Mouse (Mus musculus): ENCODE results near the gene Fam163a. TPM values are rescaled to one million over a fixed set of nuclear protein-coding genes. Genes with fewer than 3 reads are reported as not detected.
A peak's percentile ranks its signal among the peaks of the same experiment; 100 is the strongest.
"Not testable (repeated sequence)": the region's sequence is repeated elsewhere in the genome, so short reads cannot be mapped to it uniquely, and the experiment has no call there.

Gene Fam163a
- total RNA-seq, 4 experiments from 2014 or later: not detected

DNA sequence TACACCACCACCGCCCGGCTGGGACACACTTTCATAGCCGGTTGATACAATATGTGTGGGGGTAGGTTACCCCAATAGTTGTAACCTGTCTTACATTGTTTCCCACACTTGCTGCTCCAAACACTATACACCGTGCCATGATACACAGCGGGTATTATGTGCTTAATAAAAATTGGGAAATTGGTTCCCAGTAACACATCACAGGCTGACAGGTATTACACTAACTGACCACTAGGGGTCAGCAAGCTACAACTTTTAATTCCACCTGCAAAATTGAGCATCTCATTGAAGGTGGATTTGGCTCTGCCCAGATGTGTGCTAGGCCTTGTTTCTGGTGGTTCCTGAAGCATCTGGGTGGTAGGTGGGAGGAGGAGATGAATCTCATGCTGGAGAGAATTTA is 119.1 kb downstream of the Fam163a start:
- DNase-seq (ENCODE audit: low spot score in 2 of 2): no peak

DNA sequence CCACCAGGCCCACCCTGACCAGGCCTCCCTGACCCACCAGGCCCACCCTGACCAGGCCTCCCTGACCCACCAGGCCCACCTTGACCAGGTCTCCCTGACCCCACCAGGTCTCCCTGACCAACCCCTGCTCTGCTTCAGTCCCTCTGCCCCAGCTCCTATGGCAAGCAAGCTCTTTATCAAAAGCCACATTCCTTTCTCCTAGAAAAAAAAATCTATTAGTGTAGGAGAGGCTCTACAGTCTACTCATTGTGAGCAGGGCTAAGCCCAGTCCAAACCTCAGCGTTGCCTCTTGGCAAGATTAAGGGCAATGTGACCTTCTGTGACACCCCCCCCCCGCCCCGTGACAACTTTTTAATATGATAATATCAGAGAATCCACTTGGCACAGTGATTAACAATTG is 120.2 kb downstream of the Fam163a start:
- DNase-seq (ENCODE audit: low spot score in 2 of 2): no peak

DNA sequence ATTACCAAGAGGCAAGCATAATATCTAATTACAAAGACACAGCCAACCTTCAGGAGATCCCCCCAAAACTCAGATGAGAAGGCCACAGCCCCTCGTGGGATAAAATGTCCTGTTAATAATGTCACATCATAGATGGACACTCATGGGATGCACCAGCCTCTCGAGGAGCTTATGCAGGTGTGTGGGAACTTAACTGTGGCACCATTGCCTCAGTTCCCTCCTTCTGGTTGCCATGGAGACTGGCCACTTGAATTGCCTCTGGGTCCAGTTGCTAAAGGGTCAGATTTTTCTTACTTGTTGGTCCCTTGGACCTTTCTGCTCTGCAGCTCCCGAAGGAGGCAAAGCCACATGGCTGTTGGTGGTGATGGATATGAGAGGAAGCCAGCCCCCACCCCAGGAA is 127.2 kb downstream of the Fam163a start:
- DNase-seq (ENCODE audit: low spot score in 2 of 2): no peak

DNA sequence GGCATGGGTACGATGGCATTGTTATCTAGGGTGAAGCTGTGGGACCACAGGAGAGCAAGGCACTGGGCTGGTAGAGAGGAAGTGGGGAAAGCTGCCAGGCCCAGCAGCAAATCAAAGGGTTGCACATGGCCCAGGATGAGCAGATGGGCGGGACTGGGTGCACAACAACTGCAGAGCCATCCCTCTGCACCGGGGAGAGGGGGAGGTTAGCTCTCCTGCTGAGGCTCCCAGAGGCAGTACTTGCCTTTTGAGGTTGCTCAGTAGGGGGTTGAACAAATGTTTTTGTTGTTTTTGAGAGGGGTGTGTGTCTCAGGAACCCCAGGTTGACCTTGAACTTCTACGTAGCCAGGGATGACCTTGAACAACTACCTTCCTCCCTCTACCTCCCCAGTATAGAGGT is 128.4 kb downstream of the Fam163a start:
- DNase-seq (ENCODE audit: low spot score in 2 of 2): no peak

DNA sequence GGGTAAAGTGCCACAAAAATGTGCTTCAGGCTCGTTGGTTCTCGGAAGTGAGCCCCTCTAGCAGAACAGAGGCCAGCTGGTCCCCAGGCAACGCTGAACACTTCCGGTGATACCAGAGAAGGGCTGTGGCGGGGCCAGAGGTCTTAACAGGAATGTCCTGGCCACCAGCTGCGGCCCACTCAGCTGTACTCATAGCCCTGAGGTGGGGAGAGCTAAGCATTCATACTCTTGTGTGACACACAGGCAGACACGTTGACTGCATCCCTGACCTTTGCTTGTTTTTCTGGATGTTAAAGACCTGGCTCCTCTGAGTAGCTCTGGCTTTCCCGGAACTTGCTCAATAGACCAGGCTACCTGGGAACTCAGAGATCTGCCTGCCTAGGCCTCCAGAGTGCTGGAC is 130.3 kb downstream of the Fam163a start:
- no peak for DNase-seq (ENCODE audit: low spot score in 2 of 2)

DNA sequence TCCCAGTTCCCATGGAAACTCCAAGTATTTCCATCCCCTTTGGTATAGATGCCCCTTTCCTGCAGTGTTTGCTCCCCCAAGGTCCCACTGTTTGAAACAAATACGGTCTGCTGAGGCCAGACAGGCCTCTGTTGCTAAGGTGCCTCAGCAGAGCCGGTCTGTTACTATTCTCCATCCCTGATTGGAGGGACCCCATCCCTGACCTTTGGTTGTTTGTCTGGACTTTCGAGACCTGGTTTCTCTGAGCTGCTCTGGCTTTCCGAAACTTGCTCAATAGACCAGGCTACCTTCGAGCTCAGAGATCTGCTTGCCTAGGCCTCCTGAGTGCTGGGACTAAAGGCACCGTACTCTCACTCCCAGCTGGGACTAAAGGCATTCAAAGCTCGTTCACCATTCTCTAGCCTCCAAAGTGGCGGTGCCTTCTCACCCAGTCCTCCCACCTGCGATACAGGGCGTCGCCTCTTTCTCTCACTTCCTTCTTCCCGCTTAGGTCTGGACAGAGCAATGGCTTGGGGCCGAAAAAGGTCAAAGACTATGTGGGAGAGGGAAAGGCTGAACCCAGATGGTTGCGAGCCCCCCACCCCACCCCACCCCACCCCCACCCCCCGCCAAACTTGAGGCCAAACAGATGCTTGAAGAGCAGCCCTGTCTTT is 131.5 kb downstream of the Fam163a start:
- no peak for DNase-seq (ENCODE audit: low spot score in 2 of 2)

DNA sequence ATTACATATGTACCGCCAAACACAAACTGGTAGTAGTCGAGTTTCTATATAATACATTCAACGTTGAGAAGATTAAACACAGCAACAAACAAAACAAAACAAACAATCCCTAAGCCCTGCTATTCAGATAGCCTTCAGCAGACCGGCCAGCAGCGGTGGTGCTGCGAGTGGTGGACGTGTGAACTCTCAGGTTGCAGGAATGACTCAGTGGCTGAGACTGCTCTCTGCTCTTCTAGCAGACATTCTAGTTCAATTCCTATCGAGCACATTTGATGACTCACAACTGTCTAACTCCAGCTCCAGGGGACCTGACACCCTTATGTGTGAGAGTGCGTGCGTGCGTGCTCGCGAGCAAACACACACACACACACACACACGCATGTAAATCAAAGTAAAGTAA is 134.7 kb downstream of the Fam163a start:
- no peak for DNase-seq (ENCODE audit: low spot score in 2 of 2)

DNA sequence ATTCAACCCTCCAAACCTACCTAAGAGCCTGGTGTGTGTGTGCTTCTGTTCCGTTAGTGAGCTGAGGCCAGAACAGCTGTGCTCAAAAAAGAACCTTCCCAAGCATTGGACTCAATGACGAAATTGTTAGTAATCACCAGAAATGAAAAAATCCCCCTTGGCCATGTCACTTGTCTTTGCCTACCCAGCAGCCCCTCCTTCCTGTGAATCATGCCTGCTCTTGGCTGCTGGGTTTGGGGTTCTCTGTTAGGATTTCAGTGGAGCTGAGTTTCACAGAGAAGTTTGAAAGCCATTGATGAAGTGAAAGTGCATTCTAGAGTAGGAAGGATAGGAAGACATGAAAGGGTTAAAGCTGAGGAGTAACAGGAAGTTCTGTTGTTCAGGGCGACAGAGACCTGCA is 138.7 kb downstream of the Fam163a start:
- DNase-seq (ENCODE audit: low spot score in 2 of 2): no peak

DNA sequence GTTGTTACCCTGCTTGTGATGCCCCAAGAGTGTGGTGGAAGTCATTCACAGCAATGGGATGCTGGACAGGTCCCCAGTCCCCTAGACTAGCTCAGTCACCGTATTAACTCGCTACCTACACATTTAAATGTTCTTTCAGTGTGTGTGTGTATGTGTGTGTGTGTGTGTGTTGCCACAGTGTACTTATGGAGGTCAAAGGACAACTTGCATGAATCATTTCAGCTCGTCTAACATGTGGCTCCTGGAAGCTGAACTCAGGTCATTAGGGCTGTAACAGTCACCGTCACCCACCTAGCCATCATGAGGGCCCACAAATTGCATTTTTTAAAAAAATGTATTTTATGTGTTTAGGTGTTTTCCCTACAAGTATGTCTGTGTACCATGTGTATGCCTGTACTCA is 142.6 kb downstream of the Fam163a start:
- DNase-seq (ENCODE audit: low spot score in 2 of 2): no peak

DNA sequence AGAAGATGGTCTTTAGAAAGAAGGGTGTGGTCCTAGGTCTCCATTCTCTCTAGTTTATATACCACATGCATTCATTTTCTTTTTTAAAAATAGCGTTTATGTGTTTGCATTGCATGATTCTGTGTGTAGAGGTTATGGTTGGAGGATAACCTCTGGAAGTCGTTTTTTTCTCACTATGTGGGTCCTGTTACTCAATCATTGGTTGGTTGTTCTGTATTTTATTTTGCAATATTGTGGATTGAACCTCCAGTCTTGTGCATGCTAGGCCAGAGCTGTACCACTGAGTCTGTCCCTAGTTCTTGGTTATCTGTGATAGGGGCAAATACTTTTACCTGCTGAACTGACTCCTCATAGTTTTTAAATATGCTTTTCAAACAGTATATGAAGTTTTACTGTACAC is 146.6 kb downstream of the Fam163a start:
- no peak for DNase-seq (ENCODE audit: low spot score in 2 of 2)

DNA sequence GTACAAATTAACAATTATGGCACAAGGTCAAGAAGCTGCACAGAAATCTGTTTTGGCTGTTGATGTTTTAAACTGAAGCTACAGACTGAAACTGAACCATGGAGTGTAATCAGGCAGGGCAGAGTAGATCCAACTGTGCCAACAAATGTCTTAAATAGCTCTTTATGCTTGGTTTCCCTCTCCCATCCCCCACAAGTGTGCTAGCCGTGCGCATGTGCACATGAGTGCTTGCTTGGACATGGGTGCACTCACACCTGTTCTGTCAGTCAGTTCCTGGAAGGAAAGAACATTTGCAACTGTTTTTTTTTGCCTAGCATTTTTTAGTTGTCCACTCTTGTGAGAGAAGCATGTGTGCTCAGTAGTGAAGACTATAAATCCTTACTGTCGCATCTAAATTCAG is 158.1 kb downstream of the Fam163a start:
- peak; percentile 49 to 63 for DNase-seq (ENCODE audit: low spot score in 2 of 2)

DNA sequence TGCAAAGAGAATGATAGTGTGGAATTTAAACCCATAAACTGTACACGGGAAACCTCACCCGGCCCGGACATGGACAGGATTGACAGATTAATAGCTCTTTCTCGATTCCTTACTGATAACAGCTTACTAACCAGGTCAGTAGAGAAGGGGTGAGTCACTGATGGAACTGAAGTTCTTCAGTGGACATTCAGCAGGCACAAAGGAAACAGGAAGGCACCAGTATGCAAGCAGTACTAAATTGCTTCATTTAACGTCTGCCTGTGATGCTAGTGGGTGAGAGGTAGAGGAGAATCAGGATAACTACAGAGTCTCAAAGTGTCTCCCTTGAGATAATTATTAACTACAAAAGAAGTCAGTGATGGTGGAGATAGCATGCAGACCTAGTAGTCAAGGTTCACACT is 160.6 kb downstream of the Fam163a start:
- no peak for DNase-seq (ENCODE audit: low spot score in 2 of 2)

DNA sequence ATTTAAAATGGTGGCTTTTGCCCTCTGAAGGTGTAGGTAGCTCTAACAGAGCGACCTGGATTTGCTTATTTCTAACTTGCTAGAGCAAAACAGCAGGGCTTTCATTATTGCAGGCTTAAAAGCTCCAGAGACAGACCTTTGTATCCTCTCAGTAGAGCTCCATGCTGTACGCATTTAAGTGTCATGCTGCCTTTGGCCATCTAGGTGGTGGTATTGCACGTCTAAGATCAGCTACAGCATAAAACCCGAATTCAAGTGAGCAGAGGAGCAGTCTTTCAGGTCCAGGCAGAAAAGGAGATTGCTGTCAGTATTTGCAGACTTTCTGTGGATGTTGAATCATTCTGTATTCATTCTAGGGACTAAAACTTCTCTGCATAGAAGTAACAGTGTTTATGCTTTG is 161.8 kb downstream of the Fam163a start:
- DNase-seq (ENCODE audit: low spot score in 2 of 2): no peak

DNA sequence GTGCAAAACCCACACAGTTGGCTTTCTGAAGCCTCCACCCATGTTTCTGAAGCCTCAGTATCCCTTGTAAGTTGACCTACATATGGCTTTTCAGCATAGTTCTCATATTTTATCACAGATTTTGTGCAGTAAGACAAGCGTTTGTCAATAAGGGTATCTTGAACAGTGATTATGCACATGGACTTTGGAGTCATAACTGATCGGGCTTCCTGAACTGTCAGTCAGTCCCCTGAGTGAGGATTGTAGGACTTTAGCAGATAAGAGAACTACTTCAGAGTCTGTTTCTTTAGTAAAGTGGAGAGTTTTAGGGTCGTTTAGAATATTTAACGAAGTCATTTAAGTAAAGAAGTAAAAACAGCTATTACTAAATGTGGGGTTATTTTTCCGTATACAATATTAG is 162.3 kb downstream of the Fam163a start:
- no peak for DNase-seq (ENCODE audit: low spot score in 2 of 2)

DNA sequence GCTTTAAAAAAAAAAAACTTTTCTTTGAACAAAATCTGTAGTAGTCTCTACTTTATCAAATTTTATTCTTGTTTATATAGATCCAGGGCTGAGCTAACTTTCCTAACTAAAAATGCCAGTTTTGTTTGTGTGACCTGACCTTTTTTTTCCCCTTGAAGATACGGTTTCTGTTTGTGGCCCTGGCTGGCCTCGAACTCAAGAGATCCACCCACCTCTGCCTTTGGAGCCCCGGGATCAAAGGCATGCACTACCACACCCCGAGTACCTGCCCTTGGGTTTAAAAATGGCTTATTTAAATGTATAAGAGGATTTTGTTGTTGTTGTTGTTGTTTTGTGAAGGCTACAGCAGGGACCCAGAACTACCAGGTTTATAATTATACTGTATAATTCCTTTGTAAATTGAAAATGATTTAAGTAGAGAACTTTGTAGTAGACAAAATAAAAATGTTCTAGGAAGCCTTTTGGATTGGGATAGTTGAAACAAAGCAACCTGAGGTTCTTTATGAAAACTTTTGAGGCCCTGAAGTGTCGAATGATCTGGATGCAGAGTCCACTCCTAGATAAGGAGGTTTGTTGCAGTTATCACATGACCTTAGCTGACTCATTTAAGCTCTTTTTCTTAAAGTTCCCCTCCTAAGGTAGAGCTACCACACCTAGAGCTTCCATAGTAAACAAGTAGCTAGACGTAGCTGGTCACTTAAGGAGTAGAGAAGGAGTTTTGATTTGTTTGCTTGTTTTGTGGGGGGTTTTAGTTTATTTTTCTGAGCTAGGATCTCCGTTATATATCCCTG is 163.2 kb downstream of the Fam163a start:
- no peak for DNase-seq (ENCODE audit: low spot score in 2 of 2)

DNA sequence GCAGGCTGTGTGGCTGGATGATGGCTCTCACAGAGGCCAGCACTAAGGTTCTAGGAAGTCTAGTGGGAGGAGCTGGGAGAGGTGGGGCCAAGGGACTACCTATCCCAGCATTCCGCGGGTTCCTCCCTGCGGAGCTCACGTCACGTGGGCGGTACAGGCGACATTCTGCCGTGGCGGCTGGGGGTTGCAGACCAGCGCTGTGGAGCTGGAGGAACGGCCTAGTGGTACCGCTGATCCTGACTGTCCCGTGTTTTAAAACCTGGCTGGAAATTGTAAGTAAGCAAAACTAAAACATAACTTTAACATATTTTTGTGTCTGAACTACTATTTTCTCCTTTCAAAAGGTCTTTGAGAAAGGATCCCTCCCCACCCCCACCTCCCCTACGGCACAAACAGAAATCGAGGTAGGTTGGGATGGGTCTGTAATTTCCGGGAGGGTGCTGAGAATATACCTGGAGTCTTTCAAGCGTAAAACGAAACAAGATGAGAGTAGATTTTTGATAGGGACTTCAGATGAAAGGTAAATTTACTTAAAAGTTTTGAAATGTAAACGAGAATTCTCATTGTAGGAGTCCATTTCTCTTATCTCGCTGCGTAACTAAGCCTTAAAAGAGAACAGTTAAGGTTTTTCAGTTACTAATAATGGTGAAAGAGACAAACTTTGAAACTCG is 164.0 kb downstream of the Fam163a start:
- DNase-seq (ENCODE audit: low spot score in 2 of 2): peak; percentile 78 to 85

DNA sequence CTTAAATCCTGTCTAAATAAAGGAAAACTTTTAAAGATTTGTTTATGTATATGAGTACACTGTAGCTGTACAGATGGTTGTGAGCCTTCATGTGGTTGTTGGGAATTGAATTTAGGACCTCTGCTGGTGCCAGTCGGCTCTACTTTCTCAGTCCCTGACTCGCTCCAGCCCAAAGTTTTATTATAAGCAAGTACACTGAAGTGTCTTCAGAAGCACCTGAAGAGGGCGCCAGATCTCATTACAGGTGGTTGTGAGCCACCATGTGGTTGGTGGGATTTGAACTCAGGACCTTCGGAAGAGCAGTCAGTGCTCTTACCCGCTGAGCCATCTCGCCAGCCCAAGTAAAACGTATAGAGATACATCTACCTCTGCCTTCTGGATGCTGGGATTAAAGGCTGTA is 164.8 kb downstream of the Fam163a start:
- not testable (repeated sequence) for DNase-seq (ENCODE audit: low spot score in 2 of 2)

DNA sequence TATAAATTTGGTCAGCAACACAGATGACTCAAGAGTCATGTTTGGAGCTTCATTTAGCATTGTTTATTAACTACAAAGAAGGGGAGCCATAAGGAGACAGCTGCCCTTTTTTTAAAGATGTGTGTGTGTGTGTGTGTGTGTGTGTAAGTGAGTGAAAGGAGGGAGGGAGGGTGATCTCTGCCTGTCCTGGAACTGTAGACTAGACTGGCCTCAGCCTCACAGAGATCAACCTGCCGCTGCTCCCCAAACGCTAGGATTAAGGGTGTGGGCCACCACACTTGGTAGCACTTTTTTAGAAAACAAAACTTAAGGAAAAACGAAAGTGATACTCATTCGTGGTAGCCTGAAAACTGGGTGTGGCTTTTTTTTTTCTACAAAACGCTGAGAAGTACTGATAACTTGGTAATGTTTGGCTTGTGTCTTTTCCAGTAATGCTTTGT is 167.7 kb downstream of the Fam163a start:
- DNase-seq (ENCODE audit: low spot score in 2 of 2): peak; percentile 21 to 26

DNA sequence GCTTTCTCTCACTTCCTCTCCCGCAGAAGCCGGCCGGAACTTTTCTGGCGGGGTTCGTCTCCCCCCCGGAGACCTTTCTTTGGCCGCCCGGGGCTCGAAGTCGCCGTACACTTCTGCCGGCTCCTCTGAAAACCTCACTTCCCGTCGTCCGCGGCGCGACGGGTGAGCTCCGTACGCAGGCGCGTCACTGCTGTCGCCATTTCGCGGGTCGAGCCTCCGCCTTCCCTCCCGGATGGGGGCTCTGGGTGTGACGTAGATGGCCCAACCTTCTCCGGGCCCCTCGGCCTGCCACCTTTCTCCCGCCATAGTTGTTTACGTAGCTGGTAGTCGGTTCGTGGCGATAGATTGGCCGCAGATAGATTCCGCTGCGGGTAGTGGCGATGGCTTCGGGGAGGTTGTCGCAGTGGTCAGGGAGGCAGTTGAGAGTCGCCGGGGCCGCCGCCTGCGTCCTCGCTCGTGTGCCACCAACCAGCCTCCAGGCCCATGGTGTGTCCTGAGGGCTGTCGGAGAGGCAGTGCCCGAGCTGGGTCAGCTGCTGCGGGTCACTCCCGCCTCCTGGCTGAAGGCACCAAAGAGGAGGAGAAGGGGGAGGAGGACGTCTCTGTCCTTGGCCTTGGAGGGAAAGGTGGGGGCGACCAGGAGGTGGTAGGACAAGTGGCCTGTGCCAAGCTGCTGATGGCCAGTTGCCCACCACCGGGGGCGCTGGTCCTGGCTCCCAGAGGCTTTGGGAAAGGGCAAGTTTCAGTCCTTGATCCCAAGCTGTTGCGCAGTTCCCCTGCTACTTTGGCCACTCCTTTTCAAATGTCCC is 168.7 kb downstream of the Fam163a start, which contains the start of gene Tor1aip1:
Tor1aip1 (minus strand) TSS at position 551 of the 808 bp plus-strand sequence.
- peak; percentile 100 for DNase-seq (ENCODE audit: low spot score in 2 of 2)

DNA sequence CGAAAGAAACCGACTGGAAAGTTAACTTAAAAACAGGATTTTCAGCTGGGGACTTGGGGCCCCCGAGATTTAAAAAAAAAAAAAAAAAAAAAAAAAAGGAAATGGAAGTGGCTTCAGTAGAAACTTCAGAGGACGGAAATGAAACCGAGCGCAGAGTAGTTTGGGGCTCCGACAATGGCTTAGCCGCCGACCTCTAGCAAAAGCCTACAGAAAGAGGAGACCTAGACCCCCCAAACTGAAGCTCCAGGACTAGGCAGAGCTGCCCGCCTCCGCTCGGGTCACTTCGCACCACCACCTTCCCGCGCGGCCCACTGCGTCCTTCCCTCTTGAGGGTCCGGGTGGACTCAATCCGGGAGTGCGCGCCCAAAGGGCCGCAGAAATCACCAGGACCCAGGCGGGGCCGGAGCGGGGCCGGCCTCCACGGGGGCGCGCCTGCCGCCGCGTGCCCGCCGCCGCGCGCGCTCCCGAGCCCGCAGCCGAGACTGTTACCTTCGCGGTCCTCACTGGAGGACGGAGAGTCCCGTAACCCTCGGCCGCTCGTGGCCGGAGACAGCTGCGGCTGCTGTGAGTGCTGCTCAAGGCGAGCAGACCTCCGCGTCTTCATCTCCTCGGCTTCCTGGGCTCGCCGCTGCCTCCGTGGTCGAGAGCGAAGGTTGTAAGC is 169.4 kb downstream of the Fam163a start, which contains the start of gene Tor1aip2:
Tor1aip2 (plus strand) TSS at position 135 of the 661 bp plus-strand sequence.
- peak in 1 of 2 experiments; percentile 42 for DNase-seq (ENCODE audit: low spot score in 2 of 2)

DNA sequence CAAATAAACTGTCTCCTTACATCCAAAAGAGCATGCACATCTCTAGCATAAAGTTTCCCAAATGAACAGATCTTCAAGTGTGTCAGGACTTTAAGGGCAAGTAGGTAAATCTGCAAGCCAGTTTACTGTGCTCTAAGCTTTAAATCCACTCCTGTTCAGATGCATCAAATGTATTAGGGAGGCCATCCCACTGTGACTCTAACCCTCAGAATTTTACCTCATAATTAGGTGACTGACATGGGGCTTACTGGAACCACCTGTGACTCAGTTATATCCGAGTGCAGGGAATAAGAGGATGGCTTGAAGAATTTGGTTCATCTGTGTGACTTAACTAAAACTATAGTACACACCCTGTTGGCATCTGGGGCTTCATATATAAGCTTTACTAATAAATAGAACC is 170.2 kb downstream of the Fam163a start:
- DNase-seq (ENCODE audit: low spot score in 2 of 2): no peak

All from gastrocnemius, adult 8-10 months (tissue).